Mouse (Mus musculus) ES-E14 (cell line): ENCODE measurements at regions not wholly inside any gene's neighbourhood (a gene's known extent, or its start where the extent isn't known, plus 50 kb on each side); places are given as distances from the start of the nearest gene placed in this dataset.

Source experiments
- DNase-seq: peaks from one replicate; pipeline ENCODE4 v3.0.0-alpha.2; 2013; ENCODE audit warnings: low read depth, low spot score
- H3K27ac ChIP-seq: 2 replicates; pipeline ENCODE4 v1.5.1; 2012; ENCODE audit warnings: low read depth, mild to moderate bottlenecking, low read length, moderate library complexity, mixed read lengths; ENCODE audit not compliant: poor library complexity, insufficient read depth, severe bottlenecking
- H3K36me3 ChIP-seq: 2 replicates; pipeline ENCODE4 v1.6.1; 2012; ENCODE audit warnings: mild to moderate bottlenecking, low read length, moderate library complexity, mixed read lengths; ENCODE audit not compliant: control insufficient read depth, poor library complexity, insufficient read depth, severe bottlenecking
- H3K4me1 ChIP-seq, 2 experiments: fragments of 150-350 bp in 1 of 2; sonication (generic) in 1 of 2; 2 replicates each; pipeline ENCODE4 v1.6.1; 2012; ENCODE audit warnings: low read length in 2 of 2, mild to moderate bottlenecking in 1 of 2, mixed read lengths in 1 of 2; ENCODE audit not compliant: control insufficient read depth in 2 of 2, insufficient read depth in 2 of 2, poor library complexity in 1 of 2
- H3K4me3 ChIP-seq, 2 experiments: fragments of 150-350 bp in 1 of 2; sonication (generic) in 1 of 2; 2 replicates each; pipeline ENCODE4 v1.5.1; 2012; ENCODE audit warnings: low read length in 2 of 2, low read depth in 1 of 2, mild to moderate bottlenecking in 1 of 2, mixed read lengths in 1 of 2; ENCODE audit not compliant: insufficient read depth in 1 of 2, poor library complexity in 1 of 2, severe bottlenecking in 1 of 2
- H3K9ac ChIP-seq: 2 replicates; pipeline ENCODE4 v1.6.1; 2012; ENCODE audit warnings: low read depth, mild to moderate bottlenecking, low read length, mixed read lengths; ENCODE audit not compliant: poor library complexity, insufficient read depth, severe bottlenecking
- H3K9me3 ChIP-seq: fragments of 150-350 bp; sonication (generic); 2 replicates; pipeline ENCODE4 v1.6.1; 2012; ENCODE audit warnings: low read depth, mild to moderate bottlenecking, low read length; ENCODE audit not compliant: control insufficient read depth, insufficient read depth
- CHD2 ChIP-seq: IDR thresholded peaks from 2 replicates; pipeline ENCODE4 v1.6.1; 2014; ENCODE audit warnings: mild to moderate bottlenecking, low read depth, low read length, inconsistent platforms
- HCFC1 ChIP-seq: IDR thresholded peaks from 2 replicates; pipeline ENCODE4 v1.6.1; 2012; ENCODE audit warnings: low read length, inconsistent platforms, borderline replicate concordance; ENCODE audit not compliant: insufficient read depth
- MAFK ChIP-seq: IDR thresholded peaks from 2 replicates; pipeline ENCODE4 v1.6.1; 2014; ENCODE audit warnings: mild to moderate bottlenecking, low read depth, low read length, inconsistent platforms; ENCODE audit not compliant: insufficient read depth
- ZC3H11A ChIP-seq: IDR thresholded peaks from 2 replicates; pipeline ENCODE4 v1.6.1; 2012; ENCODE audit warnings: low read depth, mild to moderate bottlenecking, inconsistent platforms, low read length, borderline replicate concordance
- ZNF384 ChIP-seq: IDR thresholded peaks from 2 replicates; pipeline ENCODE4 v1.6.1; 2012; ENCODE audit warnings: low read depth, low read length, inconsistent platforms
- in situ Hi-C, 2 experiments: fragments of 600-800 bp; cut with MboI; formaldehyde crosslinking; loops; one replicate each; pipeline ENCODE4 v1.15.1; 2025; ENCODE audit warnings: low sequenced_read_pairs in 2 of 2, inconsistent platforms in 1 of 2; ENCODE audit not compliant: unreplicated experiment in 2 of 2

DNA sequence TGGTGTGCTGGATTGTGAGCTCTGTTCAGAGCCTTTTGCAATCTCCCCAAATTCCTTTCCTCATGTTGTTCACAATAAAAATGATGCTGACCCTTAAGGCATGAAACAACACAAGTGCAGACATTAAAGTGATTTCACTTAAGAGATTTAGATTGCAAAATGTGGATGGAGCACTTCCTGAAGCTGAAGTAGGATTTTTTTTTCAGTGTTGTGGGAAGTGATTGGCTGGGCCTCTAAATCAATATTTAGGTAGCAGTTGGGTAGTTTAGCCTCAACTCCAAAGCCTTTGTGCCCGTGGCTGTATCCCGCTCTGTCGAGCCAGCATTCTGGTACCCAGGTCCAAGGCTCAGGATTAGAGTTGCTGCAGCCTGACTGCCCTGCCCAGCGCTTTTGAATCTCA lies 133.0 kb downstream of the Zfp706 start:
- no peak for TF ChIP-seq ZC3H11A

GRCm38 (mm10) chr15:36873884-36874243 lies 133.7 kb downstream of the Zfp706 start:
- no peaks in the 10 kb centered on the region for H3K36me3 ChIP-seq
- in situ Hi-C loops: no loop called here
- no peaks in the 10 kb centered on the region for H3K9me3 ChIP-seq
- no peak overlapping the region for H3K27ac ChIP-seq
- H3K4me1 ChIP-seq: peaks cover 4 to 8% of the 10 kb centered on the region in 2 experiments; a peak in 2 of 4 replicates
- TF ChIP-seq HCFC1 (no peak), ZC3H11A (no peak), MAFK (no peak)
- DNase-seq: no peak
- no peak overlapping the region for H3K9ac ChIP-seq
- no peak overlapping the region for H3K4me3 ChIP-seq

More for the DNA sequence above, 133.0 kb downstream of the Zfp706 start:
- in situ Hi-C loops: no loop called here
- Histone ChIP-seq H3K9ac (no peak overlapping the region), H3K36me3 (no peaks in the 10 kb centered on the region), H3K9me3 (no peaks in the 10 kb centered on the region), H3K4me3 (no peak overlapping the region), H3K4me1 (peaks cover 6 to 13% of the 10 kb centered on the region in 2 experiments; a peak in 3 of 4 replicates), H3K27ac (no peak overlapping the region)
- no peak for DNase-seq

GRCm38 (mm10) chr15:36873058-36873883 lies 134.3 kb downstream of the Zfp706 start:
- no peak overlapping the region for H3K27ac ChIP-seq
- no peak overlapping the region for H3K4me3 ChIP-seq
- TF ChIP-seq ZNF384 (no peak), MAFK (no peak), CHD2 (no peak)
- H3K9me3 ChIP-seq: no peaks in the 10 kb centered on the region
- peaks cover 2 to 5% of the 10 kb centered on the region in 2 experiments; a peak in 2 of 4 replicates for H3K4me1 ChIP-seq
- no peak overlapping the region for H3K9ac ChIP-seq
- DNase-seq: no peak
- in situ Hi-C loops: no loop called here
- H3K36me3 ChIP-seq: no peaks in the 10 kb centered on the region

- in situ Hi-C loops: no loop called here
- no peak overlapping the region for H3K4me3 ChIP-seq
- H3K27ac ChIP-seq: no peak overlapping the region
- H3K36me3 ChIP-seq: no peaks in the 10 kb centered on the region
- no peak overlapping the region for H3K9ac ChIP-seq
- DNase-seq: no peak
- no peak for TF ChIP-seq ZNF384
- TF ChIP-seq HCFC1: no peak
- TF ChIP-seq CHD2: no peak
- no peak for TF ChIP-seq ZC3H11A
- no peak for TF ChIP-seq MAFK
- H3K4me1 ChIP-seq: peaks cover 0 to 2% of the 10 kb centered on the region in 2 experiments; a peak in 1 of 4 replicates
- no peaks in the 10 kb centered on the region for H3K9me3 ChIP-seq
Observed at GRCm38 (mm10) chr15:36872566-36872965, 135.0 kb downstream of the Zfp706 start.

DNA sequence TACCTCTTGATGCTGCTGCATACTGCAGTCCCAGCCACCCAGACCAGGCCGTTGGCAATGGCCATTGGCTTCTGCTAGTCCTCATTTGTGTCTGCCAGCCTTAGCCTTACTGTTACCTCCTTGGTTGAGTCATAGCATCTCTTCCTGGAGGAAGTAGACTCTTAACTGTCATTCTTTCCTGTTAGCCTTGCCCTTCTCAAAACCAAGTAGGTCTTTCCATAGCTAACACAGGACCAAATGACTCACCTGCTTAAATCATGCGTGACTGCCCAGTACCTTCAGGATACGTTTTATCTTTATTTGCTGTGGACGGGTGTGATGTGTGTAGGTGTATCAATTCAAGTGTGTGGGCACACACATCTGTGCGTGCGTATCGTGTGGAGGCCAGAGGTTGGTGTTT lies 136.9 kb downstream of the Zfp706 start:
- Histone ChIP-seq H3K4me3 (no peak overlapping the region), H3K27ac (no peak overlapping the region), H3K9ac (no peak overlapping the region), H3K9me3 (no peaks in the 10 kb centered on the region), H3K36me3 (no peaks in the 10 kb centered on the region), H3K4me1 (no peaks in the 10 kb centered on the region)
- in situ Hi-C loops: no loop called here
- no peak for DNase-seq
- no peak for TF ChIP-seq HCFC1
- no peak for TF ChIP-seq MAFK
- no peak for TF ChIP-seq ZC3H11A
- no peak for TF ChIP-seq ZNF384
- TF ChIP-seq CHD2: no peak
